Mouse (Mus musculus) forebrain, embryonic 12.5 days (tissue): ENCODE results near the gene Gm10722. TPM values are rescaled to one million over a fixed set of nuclear protein-coding genes. Genes with fewer than 3 reads are reported as not detected.
"Not testable (repeated sequence)": the region's sequence is repeated elsewhere in the genome, so short reads cannot be mapped to it uniquely, and the experiment has no call there.

Source experiments
- ATAC-seq: fragments of 200-750 bp; cut with Nextera tagmentation; 2 replicates; pipeline ENCODE4 v1.8.0; 2017; ENCODE audit warnings: moderate TSS enrichment; ENCODE audit not compliant: low FRiP score
- H3K27ac ChIP-seq: fragments of 300-500 bp; sonication (generic); 2 replicates; pipeline ENCODE4 v1.5.1; 2016; ENCODE audit warnings: mild to moderate bottlenecking
- H3K27me3 ChIP-seq: fragments of 300-500 bp; sonication (generic); 2 replicates; pipeline ENCODE4 v1.6.1; 2016; ENCODE audit warnings: mild to moderate bottlenecking
- H3K36me3 ChIP-seq: fragments of 300-500 bp; sonication (generic); replicated peaks from 2 replicates; pipeline ENCODE4 v1.6.1; 2016; ENCODE audit warnings: mild to moderate bottlenecking
- H3K4me1 ChIP-seq: fragments of 300-500 bp; sonication (generic); 2 replicates; pipeline ENCODE4 v1.6.1; 2016
- H3K4me2 ChIP-seq: fragments of 300-500 bp; sonication (generic); 2 replicates; pipeline ENCODE4 v1.6.1; 2016; ENCODE audit warnings: mild to moderate bottlenecking, moderate library complexity
- H3K4me3 ChIP-seq: fragments of 300-500 bp; sonication (generic); replicated peaks from 2 replicates; pipeline ENCODE4 v1.5.1; 2016; ENCODE audit warnings: mild to moderate bottlenecking
- H3K9ac ChIP-seq: fragments of 300-500 bp; sonication (generic); 2 replicates; pipeline ENCODE4 v1.6.1; 2016; ENCODE audit warnings: mild to moderate bottlenecking
- H3K9me3 ChIP-seq: fragments of 300-500 bp; sonication (generic); 2 replicates; pipeline ENCODE4 v1.6.1; 2016
- WGBS: fragments of 180-500 bp; shearing (Covaris S2); methylation state at CpG from one replicate; pipeline ENCODE4 v1.1.7; 2016; 5-methylcytosine and 5-hydroxymethylcytosine counted together
- polyA plus RNA-seq: library from polyadenylated mRNA; unstranded; fragments of >200 nt; fragmentation: Nextera tagmentation; extraction: Ambion mirVana; gene quantifications from 2 replicates; pipeline ENCODE4 v1.2.1, GENCODE M21; 2016

Gene Gm10722
- polyA plus RNA-seq = not detected in 2 replicates

GRCm38 (mm10) chr9:3000445-3000972 is at the start of gene Gm10722:
Gene Gm10722, plus strand, starts transcription at chr9:3000922.
- H3K9me3 ChIP-seq, H3K4me3 ChIP-seq, ATAC-seq, H3K4me1 ChIP-seq, H3K9ac ChIP-seq, H3K4me2 ChIP-seq, H3K27me3 ChIP-seq, H3K27ac ChIP-seq, H3K36me3 ChIP-seq: not testable (repeated sequence)
- 74% methylated on average over 12 of the region's 12 CpGs for WGBS

DNA sequence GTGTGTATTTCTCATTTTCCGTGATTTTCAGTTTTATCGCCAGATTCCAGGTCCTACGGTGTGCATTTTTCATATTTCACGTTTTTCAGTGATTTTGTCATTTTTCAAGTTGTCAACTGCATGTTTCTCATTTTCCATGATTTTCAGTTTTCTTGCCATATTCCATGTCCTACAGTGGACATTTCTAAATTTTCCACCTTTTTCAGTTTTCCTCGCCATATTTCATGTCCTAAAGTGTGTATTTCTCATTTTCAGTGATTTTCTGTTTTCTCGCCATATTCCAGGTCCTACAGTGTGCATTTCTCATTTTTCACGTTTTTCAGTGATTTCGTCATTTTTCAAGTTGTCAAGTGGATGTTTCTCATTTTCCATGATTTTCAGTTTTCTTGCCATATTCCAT is 284 bp downstream of the Gm10722 start:
- 65% methylated on average over 8 of the region's 8 CpGs for WGBS
- H3K4me3 ChIP-seq, H3K36me3 ChIP-seq, H3K4me1 ChIP-seq, H3K4me2 ChIP-seq, ATAC-seq, H3K9me3 ChIP-seq, H3K27ac ChIP-seq, H3K27me3 ChIP-seq, H3K9ac ChIP-seq: not testable (repeated sequence)

DNA sequence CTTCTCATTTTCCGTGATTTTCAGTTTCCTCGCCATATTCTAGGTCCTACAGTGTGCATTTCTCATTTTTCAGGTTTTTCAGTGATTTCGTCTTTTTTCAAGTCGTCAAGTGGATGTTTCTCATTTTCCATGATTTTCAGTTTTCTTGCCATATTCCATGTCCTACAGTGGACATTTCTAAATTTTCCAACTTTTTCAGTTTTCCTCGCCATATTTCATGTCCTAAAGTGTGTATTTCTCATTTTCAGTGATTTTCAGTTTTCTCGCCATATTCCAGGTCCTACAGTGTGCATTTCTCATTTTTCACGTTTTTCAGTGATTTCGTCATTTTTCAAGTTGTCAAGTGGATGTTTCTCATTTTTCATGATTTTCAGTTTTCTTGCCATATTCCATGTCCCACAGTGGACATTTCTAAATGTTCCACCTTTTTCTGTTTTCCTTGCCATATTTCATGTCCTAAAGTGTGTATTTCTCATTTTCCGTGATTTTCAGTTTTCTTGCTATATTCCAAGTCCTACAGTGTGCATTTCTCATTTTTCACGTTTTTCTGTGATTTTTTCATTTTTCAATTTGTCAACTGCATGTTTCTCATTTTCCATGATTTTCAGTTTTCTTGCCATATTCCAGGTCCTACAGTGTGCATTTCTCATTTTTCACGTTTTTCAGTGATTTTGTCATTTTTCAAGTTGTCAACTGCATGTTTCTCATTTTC is 1.4 kb downstream of the Gm10722 start:
- not testable (repeated sequence) for H3K9me3 ChIP-seq, H3K9ac ChIP-seq, H3K36me3 ChIP-seq, H3K27ac ChIP-seq, H3K4me1 ChIP-seq, H3K4me3 ChIP-seq, H3K4me2 ChIP-seq, H3K27me3 ChIP-seq
- peak; percentile 90 for ATAC-seq
- 69% methylated on average over 9 of the region's 11 CpGs for WGBS

GRCm38 (mm10) chr9:3002794-3003396 is 2.2 kb downstream of the Gm10722 start, which contains the start of gene Gm11168:
Gene Gm11168, plus strand, starts transcription at chr9:3003346.
- 77% methylated on average over 6 of the region's 14 CpGs for WGBS
- not testable (repeated sequence) for H3K27ac ChIP-seq, H3K4me2 ChIP-seq, H3K9me3 ChIP-seq, ATAC-seq, H3K27me3 ChIP-seq, H3K4me1 ChIP-seq, H3K36me3 ChIP-seq, H3K4me3 ChIP-seq, H3K9ac ChIP-seq

DNA sequence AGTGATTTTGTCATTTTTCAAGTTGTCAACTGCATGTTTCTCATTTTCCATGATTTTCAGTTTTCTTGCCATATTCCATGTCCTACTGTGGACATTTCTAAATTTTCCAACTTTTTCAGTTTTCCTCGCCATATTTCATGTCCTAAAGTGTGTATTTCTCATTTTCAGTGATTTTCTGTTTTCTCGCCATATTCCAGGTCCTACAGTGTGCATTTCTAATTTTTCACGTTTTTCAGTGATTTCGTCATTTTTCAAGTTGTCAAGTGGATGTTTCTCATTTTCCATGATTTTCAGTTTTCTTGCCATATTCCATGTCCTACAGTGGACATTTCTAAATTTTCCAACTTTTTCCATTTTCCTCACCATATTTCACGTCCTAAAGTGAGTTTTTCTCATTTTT is 5.5 kb downstream of the Gm10722 start:
- 83% methylated on average over 1 of the region's 5 CpGs for WGBS
- not testable (repeated sequence) for H3K36me3 ChIP-seq, H3K4me2 ChIP-seq, H3K27me3 ChIP-seq, H3K27ac ChIP-seq, H3K4me3 ChIP-seq, ATAC-seq, H3K9ac ChIP-seq, H3K4me1 ChIP-seq, H3K9me3 ChIP-seq

DNA sequence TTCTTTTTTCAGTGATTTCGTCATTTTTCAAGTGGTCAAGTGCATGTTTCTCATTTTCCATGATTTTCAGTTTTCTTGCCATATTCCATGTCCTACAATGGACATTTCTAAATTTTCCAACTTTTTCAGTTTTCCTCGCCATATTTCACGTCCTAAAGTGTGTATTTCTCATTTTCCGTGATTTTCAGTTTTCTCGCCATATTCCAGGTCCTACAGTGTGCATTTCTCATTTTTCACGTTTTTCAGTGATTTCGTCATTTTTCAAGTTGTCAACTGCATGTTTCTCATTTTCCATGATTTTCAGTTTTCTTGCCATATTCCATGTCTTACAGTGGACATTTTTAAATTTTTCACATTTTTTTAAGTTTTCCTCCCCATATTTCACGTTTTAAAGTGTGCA is 5.9 kb downstream of the Gm10722 start:
- not testable (repeated sequence) for H3K9ac ChIP-seq, H3K27ac ChIP-seq, H3K36me3 ChIP-seq, H3K4me1 ChIP-seq, H3K4me3 ChIP-seq, H3K27me3 ChIP-seq, H3K4me2 ChIP-seq, H3K9me3 ChIP-seq
- peak; percentile 71 for ATAC-seq
- WGBS = 73% methylated on average over 8 of the region's 8 CpGs

- not testable (repeated sequence) for H3K27me3 ChIP-seq, ATAC-seq, H3K9ac ChIP-seq, H3K4me3 ChIP-seq, H3K4me2 ChIP-seq, H3K36me3 ChIP-seq, H3K9me3 ChIP-seq, H3K4me1 ChIP-seq, H3K27ac ChIP-seq
- 77% methylated on average over 8 of the region's 9 CpGs for WGBS
These were observed 6.5 kb downstream of the Gm10722 start for GRCm38 (mm10) chr9:3007272-3007671.

GRCm38 (mm10) chr9:3009331-3009730 is 8.6 kb downstream of the Gm10722 start:
- not testable (repeated sequence) for H3K36me3 ChIP-seq, H3K4me2 ChIP-seq, H3K27me3 ChIP-seq, H3K27ac ChIP-seq, H3K4me1 ChIP-seq, H3K9ac ChIP-seq, H3K9me3 ChIP-seq, H3K4me3 ChIP-seq
- WGBS = no CpG with 5 or more reads among the region's 5 CpGs
- peak; percentile 45; the same call in 1 of the 2 replicates for ATAC-seq

- H3K9me3 ChIP-seq, ATAC-seq, H3K9ac ChIP-seq, H3K4me1 ChIP-seq, H3K4me3 ChIP-seq, H3K27ac ChIP-seq, H3K36me3 ChIP-seq, H3K4me2 ChIP-seq, H3K27me3 ChIP-seq: not testable (repeated sequence)
- WGBS = 89% methylated on average over 3 of the region's 7 CpGs
These were observed 11.4 kb downstream of the Gm10722 start for GRCm38 (mm10) chr9:3012054-3012621.

- H3K27ac ChIP-seq, H3K27me3 ChIP-seq, H3K36me3 ChIP-seq, H3K4me3 ChIP-seq, H3K9ac ChIP-seq, H3K9me3 ChIP-seq, H3K4me1 ChIP-seq, H3K4me2 ChIP-seq: not testable (repeated sequence)
- peak; percentile 59 for ATAC-seq
- WGBS = no CpG with 5 or more reads among the region's 11 CpGs
These were observed 12.1 kb downstream of the Gm10722 start, which contains the start of gene Gm10721 for GRCm38 (mm10) chr9:3012733-3013279. Gene Gm10721, plus strand, starts transcription at chr9:3013140.

GRCm38 (mm10) chr9:3015354-3015753 is 14.6 kb downstream of the Gm10722 start, which contains the start of gene Gm10720:
Gene Gm10720, plus strand, starts transcription at chr9:3015654.
- not testable (repeated sequence) for H3K27me3 ChIP-seq, H3K4me3 ChIP-seq, H3K4me2 ChIP-seq, H3K4me1 ChIP-seq, ATAC-seq, H3K36me3 ChIP-seq, H3K9me3 ChIP-seq, H3K27ac ChIP-seq, H3K9ac ChIP-seq
- WGBS = 71% methylated on average over 5 of the region's 9 CpGs

GRCm38 (mm10) chr9:3015896-3016295 is 15.2 kb downstream of the Gm10722 start:
- not testable (repeated sequence) for H3K4me1 ChIP-seq, H3K36me3 ChIP-seq, ATAC-seq, H3K4me2 ChIP-seq, H3K9ac ChIP-seq, H3K27me3 ChIP-seq, H3K4me3 ChIP-seq, H3K9me3 ChIP-seq, H3K27ac ChIP-seq
- WGBS = 74% methylated on average over 6 of the region's 6 CpGs
